Mouse (Mus musculus) WW6 (cell line): ENCODE results near the gene Tgfbr2.

Experiments used
- DNase-seq: peaks from one replicate; pipeline ENCODE4 v3.0.0-alpha.2; 2013; ENCODE audit warnings: low read depth, low spot score

Gene Tgfbr2

GRCm38 (mm10) chr9:116160067-116160466, 15.1 kb downstream of the Tgfbr2 start:
- DNase-seq: no peak

GRCm38 (mm10) chr9:116156501-116156900, 18.7 kb downstream of the Tgfbr2 start:
- DNase-seq: no peak

- DNase-seq: no peak
These were observed 22.3 kb downstream of the Tgfbr2 start for GRCm38 (mm10) chr9:116152878-116153277.

- DNase-seq: no peak
These were observed 24.3 kb downstream of the Tgfbr2 start for GRCm38 (mm10) chr9:116150725-116151396.

GRCm38 (mm10) chr9:116148809-116149208, 26.4 kb downstream of the Tgfbr2 start:
- no peak for DNase-seq

GRCm38 (mm10) chr9:116146235-116146634, 28.9 kb downstream of the Tgfbr2 start:
- no peak for DNase-seq

GRCm38 (mm10) chr9:116145231-116145641, 29.9 kb downstream of the Tgfbr2 start:
- DNase-seq: no peak

- DNase-seq: no peak
These were observed 34.7 kb downstream of the Tgfbr2 start for GRCm38 (mm10) chr9:116140422-116140821.

GRCm38 (mm10) chr9:116139549-116139948, 35.6 kb downstream of the Tgfbr2 start:
- no peak for DNase-seq

GRCm38 (mm10) chr9:116138595-116139134, 36.5 kb downstream of the Tgfbr2 start:
- DNase-seq: no peak

GRCm38 (mm10) chr9:116137645-116138044, 37.5 kb downstream of the Tgfbr2 start:
- DNase-seq: no peak

- no peak for DNase-seq
These were observed 38.3 kb downstream of the Tgfbr2 start for GRCm38 (mm10) chr9:116136811-116137210.

GRCm38 (mm10) chr9:116136146-116136545, 39.0 kb downstream of the Tgfbr2 start:
- DNase-seq: no peak

- no peak for DNase-seq
These were observed 40.7 kb downstream of the Tgfbr2 start for GRCm38 (mm10) chr9:116134488-116134887.

- no peak for DNase-seq
These were observed 41.7 kb downstream of the Tgfbr2 start for GRCm38 (mm10) chr9:116133312-116133980.

- no peak for DNase-seq
These were observed 46.3 kb downstream of the Tgfbr2 start for GRCm38 (mm10) chr9:116128886-116129285.

- no peak for DNase-seq
These were observed 46.8 kb downstream of the Tgfbr2 start for GRCm38 (mm10) chr9:116128311-116128710.

GRCm38 (mm10) chr9:116126494-116126893, 48.7 kb downstream of the Tgfbr2 start:
- DNase-seq: no peak

GRCm38 (mm10) chr9:116122969-116123589, 52.1 kb downstream of the Tgfbr2 start:
- no peak for DNase-seq

- no peak for DNase-seq
These were observed 52.6 kb downstream of the Tgfbr2 start for GRCm38 (mm10) chr9:116122544-116122943.

GRCm38 (mm10) chr9:116121472-116121871, 53.7 kb downstream of the Tgfbr2 start:
- DNase-seq: no peak

GRCm38 (mm10) chr9:116119990-116120389, 55.2 kb downstream of the Tgfbr2 start:
- no peak for DNase-seq
